Mouse (Mus musculus): Measurements from ENCODE around the gene Clstn1.
"Not testable (repeated sequence)": the region's sequence is repeated elsewhere in the genome, so short reads cannot be mapped to it uniquely, and the experiment has no call there.

The Clstn1 gene

DNA sequence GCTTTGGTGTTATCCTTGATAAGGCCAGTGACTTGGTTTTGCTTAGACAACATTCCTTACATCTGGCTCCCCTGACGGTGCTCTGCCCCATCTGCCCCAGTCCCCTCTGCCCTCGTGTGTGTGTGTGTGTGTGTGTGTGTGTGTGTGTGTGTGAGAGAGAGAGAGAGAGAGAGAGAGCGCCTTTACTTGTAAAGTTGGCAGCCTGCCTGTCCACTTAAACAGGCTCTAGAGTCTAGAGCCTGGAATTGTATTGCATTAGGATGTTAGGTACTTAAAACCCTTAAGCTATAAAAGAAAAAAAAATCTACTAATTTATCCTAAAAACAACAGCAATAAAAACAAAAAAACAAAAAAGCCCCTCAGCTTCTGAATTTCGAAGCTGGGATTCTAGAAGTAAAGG is 15.2 kb downstream of the Clstn1 start:
- no peak for DNase-seq

DNA sequence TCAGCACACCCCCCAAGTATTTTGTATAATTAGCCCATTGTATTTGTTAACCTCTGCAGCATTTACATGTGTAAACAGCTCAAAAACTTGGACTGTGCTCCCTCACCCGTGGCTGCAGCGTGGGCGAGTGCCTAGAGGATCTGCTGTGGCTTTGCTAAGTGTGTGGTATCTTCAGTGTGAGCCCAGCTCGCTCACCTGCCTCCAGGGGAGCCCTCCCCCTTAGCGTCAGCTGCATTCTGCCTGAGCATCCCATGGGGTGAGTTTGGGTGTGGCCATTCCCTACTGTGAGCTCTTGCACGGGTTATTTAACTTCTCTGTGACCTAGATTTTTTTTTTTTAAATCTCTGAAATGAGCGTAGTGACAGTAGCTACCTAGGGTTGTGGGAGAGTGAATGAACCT is 16.0 kb downstream of the Clstn1 start:
- no peak for DNase-seq

DNA sequence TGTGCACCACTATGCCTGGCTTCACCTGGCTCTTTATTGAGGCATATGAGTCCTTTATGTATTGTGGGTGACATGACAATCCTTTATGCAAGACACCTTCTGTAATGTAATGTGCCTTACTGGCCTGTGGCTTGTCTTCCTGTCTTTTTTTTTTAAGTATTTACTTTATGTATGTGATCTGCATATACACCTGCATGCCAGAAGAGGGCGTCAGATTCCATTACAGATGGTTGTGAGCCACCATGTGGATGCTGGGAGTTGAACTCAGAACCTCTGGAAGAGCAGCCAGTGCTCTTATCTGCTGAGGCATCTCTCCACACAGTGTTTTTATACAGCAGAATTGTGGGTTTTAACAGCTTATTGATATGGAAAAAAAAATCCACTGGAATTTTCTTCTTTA is 17.6 kb downstream of the Clstn1 start:
- no peak for DNase-seq

DNA sequence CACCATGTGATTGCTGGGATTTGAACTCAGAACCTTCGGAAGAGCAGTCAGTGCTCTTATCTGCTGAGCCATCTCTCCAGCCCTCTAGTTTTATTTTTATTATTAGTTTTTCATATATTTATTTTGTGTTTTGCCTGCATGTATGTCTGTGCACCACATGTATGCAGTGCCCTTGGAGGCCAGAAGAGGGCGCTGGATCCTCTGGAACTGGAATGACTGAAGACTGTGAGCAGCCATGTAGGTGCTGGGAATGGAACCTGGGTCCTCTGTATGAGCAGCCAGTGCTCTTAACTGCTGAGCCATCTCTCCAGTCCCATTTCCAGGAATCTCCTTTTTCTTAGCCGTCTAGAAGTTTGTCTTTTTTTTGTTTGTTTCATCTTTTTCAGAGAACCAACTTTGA is 18.2 kb downstream of the Clstn1 start:
- no peak for DNase-seq

DNA sequence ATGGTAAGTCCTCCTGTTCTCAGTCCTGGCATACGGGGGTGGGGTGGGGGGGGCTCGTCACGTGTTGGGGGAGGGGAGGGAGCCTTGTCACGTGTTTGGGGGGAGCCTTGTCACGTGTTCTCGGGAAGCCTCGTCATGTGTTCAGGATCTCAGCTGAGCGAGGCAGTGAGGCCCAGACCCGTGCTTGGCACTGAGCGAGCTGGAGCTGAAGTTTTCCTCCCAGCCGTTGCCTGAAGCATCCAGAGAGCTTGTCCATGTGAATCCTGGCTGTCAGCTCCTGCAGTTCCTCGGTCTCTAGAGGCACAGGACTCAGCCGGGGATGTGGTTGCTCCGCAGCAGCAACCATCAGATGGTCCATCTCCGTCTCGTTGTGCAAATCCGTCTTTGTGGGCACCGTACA is 19.8 kb downstream of the Clstn1 start:
- DNase-seq = no peak

DNA sequence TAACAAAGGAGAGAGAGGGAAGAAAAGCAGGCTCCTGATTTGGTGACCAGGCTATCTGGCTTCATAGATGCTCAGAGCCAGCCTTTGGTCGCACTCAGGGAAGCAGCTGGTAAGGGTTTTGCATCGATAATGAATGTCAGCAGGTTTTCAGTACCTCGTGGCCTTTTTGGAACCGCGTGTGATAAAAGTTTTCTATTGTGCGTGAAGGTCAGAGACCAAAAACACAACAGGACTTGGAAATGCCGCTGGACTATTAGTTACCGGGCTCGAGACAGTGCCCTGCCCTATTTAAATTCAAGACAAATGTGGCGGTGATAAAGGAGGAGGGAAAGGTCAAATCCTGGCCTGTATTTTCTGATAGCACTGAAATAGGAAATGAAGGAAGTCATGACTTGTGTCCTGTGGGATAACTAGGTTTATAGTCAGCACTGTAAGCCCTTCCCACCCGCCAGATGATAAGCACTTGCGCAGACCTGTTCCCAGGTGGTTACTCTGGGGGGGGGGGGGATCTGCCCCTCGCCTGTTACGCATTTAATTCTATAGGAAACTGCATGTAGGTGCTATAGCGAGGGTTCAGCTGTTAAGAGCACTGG is 20.6 kb downstream of the Clstn1 start:
- DNase-seq = no peak

DNA sequence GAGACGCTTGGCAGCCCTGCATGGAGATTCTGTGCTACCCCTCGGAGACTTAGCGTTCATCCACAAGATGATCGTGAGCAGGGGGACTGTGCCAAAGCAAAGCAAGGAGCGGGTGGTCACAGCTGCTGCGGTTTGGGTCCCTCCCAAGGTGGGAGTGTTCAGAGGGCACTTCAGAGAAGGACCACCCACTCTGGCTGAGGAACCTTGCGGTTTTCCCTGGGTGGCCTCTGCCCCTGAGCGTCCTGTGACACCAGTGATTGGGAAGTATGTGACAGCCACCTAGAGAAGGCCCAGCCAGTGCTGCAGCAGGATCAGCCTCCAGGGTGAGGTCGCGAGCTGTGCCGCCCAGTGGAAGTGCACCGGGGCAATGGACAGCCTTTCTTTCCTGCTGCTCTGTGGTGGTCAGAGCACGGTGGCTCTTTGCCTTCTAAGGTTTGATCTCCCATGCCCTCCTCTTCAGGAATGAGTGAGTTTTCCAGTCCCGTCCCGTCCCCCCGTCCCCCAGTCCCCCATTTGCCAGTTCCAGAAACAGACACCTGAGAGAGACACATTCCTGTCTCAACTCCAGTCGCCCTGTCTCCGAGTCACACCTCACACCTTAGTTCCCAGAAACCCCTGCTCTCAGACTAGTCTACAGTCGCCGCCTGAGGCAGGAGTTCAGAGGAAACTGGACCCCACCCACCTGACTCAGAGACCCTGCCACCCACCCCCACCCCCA is 21.5 kb downstream of the Clstn1 start:
- DNase-seq = no peak

DNA sequence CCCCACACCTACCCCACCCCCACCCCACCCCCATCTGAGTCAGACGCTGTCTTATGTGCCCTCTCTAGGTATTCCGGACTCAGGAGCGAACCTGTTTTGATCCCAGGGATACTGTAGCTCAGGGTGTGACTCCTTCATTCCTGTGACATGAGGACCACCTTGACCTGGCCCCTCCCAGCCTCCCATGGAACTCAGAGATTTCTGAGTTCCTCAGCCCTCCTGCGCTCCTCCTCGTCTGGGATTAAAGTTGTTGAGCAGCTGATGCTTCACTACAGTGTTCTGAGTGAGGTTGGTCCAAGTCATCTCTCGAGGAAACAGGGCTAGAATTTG is 22.0 kb downstream of the Clstn1 start:
- DNase-seq = no peak

DNA sequence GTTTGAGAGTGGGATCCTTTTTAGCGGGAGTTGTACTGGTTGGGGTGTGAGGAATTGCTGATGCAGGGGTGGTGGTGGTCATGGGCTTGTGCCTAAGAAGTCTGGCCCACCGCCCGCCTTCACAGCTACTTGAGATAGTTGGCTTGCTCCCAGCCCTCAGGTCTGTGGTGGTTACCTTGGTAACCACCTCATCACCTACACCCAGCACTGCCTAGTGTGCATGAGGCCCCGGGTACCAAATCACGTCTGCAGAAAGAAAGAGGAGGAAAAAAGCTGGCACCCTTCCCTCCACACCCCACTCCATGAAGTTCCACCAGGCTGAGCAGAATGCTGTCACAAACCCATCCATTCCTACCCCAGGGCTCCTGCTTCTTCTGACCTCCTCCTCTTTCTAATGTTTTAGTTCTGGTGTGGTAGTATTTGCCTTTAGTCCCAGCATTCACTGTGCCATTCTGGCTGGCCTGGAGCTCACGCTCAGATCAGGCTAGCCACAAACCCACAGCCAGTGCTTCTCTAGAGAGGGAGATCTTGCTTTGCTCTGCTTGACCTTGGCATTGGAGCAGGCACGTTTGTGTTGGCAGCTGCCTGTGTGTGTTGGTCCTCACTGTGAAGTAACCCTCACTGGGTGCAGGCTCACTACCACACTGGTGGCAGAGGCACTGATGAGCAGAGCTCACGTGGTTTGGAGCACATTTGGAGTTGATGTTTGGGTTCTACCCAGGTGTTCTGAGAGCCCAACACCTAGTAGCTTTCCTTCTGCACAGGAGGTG is 23.2 kb downstream of the Clstn1 start:
- DNase-seq = no peak

DNA sequence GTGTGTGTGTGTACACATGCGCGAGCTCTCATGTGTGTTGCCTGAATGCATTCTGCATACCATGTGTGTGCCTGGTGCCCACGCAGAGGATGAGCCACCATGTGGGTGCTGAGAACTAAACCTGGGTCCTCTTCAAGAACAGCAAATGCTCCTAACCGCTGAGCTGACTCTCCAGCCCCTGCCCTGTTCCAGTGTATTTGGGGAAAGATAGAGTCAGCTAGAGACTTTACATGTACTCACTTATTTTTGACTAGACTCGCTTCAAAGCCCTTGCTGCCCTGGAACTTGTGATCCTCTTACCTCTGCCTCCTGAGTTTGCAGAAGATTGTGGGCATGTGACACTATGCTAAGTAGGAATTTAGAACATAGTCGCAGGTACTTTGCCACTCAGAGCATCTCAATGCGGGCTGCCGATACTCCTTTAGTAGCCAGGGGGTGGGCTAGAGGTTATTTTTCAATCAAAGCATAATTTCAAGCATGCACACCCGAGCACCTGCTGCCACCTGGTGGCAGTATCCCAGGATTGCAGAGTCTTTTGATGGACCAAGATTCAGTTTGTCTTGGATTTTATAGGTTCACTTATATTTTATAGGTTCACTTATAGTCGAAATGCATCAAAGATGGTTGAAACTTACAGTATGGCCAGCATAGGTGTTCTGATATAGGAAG is 25.2 kb downstream of the Clstn1 start:
- DNase-seq = no peak

DNA sequence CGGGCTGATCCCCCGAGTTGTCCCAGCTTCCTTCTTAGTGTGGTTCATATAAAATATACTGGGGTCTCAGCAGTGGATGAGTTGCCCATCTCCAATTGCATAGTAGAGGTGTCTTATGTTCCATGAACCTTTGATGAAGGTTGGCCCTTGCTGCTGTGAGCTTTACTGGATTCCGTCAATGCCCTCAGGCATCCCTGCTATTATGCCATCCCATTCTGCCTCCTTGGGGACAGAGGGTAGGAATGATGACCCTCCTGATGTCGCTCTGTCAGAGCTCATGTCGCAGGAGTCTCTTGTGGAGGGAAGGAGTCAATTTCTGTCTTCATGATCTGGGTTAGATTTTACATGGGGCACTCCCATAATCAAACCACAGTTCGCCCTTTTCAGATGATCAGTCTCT is 27.2 kb downstream of the Clstn1 start:
- not testable (repeated sequence) for DNase-seq

DNA sequence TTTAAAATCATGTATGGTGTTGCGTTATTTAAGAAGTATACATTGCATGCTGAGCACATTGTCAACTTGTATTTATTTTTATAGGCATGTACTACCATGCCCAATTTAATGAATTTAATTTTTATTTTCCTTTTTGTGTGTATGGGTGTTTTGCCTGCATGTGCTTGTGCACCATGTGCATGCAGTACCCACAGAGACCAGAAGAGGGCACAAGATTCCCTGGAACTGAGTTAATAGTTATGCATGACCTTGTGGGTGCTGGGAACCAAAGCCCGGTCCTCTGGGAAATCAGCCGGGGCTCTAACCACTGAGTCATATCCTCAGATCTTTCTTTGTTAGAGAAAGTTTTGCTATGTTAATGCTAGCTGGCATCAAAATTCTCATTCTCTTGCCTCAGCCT is 28.6 kb downstream of the Clstn1 start:
- DNase-seq = no peak

DNA sequence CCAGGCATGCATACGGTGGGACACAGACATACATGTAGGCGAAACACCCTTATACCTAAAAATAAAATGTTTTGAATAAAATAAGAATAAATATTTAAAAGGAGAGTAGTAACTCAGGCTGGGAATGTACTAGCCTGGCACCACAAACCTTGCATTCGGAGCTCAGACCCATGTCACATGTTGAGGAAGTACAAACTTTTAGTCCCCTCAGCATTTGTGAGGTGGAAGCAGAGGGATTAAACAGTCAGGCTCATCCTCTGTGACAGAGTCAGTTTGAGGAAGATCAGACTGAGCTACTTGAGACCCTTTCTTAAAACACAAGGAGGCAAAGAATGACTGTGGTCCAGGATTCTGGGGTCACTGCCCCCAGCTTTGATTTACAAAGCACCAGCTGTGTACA is 30.7 kb downstream of the Clstn1 start:
- DNase-seq = not testable (repeated sequence)

DNA sequence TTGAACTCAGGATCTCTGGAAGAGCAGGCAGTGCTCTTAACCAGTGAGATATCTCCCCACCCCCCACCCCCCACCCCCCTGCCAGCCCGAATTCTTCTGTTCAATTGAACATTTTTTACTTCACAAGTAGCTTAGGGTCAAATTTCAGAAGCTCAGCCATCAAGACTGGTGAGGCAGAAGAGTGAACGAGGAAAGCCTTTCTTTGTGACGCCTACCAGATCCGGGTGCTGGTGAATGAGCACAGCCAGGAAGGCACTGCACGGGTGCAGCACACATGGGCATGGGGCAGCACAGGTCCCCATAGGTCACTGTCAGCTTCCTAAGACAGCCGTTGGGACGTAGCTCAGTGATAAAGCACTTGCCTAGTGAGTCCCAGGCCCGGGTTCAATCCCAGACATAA is 33.7 kb downstream of the Clstn1 start:
- no peak for DNase-seq

DNA sequence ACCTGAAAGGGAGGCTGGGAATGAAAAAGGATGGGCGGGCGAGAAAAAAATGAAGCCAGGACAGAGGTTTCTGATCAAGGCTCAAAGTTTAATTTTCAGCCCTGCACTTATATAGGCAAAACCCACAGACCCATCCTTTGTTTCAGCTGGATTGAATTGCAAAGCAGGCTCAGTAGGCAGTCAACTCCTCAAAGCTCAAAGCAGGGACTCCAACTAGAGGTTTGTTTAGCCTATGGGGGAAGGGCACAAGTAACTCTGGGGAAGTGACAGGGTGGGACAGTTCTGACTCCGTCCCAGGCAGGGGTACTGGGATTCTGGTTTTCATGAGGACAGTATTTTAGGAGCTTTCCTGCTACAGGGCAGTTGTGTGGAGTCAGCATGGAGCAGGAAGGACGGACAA is 35.0 kb downstream of the Clstn1 start:
- DNase-seq = no peak

DNA sequence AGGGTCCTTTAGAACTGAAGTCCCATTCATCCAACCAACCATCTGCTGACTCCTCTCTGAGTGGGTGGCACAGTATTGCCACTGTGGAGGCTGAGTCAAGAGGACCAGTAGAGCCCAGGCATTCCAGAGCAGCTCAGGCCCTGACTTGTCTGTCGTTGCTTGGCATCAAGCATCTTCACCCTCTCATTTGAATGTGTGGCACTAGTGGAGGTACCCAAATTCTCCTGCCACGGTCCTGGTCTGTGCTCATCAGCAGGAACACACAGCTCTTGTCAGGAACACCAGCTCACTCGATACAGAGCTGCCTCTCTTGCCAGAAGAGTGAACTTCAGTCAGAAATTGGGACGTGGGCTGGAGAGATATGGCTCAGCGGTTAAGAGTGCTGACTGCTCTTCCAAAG is 37.4 kb downstream of the Clstn1 start:
- no peak for DNase-seq

DNA sequence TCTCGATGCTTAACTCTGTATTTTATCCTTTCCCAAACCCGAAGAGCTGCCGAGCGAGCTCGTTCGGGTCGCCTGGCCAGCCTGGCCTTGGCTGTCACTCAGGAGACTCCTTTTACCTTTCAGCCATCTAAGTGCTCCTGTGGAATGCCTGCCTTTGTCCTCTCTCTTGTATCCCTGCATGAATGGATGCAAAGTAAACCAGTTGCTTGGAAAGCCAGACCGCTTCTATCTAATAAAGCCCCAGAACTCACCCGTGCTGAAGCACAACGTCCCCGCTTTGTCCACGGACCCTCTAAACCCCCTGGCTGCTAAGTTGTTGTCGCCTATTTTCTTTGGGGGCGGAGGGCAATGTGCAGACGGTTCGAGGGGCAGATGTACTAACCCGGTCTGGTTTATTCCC is 40.5 kb downstream of the Clstn1 start:
- no peak for DNase-seq

DNA sequence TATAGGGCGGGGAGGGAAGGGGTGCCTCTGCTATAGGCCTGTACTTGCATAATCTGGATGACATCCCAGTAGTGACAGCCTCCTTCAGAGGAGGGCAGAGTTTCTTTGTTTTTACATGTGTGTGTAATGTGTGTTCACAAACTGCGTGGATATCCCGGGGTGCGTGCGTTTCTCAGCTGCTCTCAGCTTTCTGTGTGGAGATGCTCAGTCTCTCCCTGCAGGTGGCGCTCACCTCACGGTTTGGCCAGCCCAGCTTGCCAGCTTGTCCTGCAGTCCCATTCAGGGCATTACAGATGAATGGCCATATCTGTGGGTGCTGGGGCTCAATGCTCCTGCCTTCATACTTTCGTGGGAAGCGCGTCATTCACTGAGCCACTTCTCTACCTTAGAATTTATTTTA is 42.1 kb downstream of the Clstn1 start:
- no peak for DNase-seq

DNA sequence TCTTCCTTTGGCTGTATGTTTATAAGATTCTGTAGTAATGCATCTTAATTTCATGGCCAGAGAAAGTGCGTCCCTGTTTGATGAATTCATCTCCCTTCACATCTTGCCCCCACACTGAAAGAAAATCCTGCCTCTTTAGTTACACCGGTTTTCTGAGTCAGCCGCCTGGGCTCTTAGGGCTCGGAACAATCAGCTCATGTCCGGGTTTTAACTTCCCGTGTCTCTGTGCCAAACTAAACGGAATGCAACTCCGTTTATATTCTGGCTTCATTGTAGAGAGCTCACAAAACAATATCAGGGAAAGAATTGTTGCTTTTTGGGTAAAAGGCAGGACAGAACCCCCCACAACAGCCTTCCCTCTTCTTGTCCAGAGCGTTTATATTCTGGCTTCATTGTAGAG is 42.5 kb downstream of the Clstn1 start:
- no peak for DNase-seq

DNA sequence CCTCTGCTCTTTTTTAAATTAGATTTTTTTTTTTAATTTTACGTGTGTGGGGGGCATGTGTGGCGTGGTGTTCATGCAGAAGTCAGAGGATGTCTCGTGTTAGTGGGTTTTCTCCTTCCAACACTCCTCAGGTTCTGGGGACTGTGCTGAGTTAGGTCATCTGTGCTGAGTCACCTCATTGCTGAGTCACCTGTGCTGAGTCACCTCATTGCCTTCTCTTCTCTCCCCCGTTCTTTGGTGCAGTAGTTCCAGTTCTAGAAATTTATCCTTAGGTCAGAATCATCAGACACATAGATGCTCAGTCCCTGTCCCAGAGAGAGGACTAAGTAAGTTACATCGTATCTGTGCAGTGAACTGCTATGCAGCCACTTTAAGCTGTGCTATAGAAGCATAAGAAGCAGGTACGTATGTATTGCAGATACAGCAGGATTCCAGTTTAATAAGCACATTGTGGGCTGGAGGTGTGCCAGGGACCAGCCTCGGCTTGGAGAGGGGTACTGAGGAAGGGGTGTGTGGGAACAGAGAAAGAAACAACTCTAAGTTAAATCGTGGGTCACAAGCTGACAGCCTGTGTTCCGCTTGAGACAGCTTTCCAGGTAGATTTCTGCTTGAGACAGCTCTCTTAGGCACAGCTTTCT is 46.5 kb downstream of the Clstn1 start:
- DNase-seq = no peak

DNA sequence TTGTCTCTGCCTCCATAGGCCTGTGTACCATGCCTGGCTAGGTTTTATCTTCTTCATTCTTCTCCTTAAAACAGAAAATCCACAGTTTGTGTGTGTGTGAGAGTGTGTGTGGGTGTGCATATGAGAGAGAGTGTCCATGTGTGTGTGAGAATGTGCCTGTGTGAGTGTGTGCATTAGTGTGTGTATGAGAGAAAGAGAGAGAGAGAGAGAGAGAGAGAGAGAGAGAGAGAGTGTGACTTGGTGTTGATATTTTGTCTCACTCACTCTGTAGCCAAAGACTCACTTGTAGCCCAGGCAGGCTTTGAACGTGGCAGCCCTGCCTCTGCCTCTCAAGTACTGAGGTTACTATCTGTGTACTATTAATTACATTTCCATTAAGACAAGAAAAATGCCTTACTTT is 47.9 kb downstream of the Clstn1 start:
- DNase-seq = no peak

DNA sequence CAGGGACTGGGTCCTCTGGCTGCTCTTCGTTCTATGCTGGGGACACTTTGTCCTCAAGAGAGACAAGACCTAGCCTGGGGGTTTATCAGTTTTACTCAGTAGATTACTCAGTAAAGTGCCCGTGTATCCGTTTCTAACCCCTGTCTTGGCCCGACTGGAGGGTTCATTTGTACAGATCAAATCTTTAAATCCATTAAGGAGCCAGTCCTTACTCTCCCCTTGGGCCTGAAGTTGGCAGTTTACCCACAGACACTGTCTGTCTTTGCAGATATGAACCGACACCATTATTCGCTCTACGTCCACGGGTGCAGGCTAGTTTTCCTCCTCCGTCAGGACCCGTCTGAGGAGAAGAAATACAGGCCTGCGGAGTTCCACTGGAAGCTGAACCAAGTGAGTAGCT is 48.7 kb downstream of the Clstn1 start:
- no peak for DNase-seq

DNA sequence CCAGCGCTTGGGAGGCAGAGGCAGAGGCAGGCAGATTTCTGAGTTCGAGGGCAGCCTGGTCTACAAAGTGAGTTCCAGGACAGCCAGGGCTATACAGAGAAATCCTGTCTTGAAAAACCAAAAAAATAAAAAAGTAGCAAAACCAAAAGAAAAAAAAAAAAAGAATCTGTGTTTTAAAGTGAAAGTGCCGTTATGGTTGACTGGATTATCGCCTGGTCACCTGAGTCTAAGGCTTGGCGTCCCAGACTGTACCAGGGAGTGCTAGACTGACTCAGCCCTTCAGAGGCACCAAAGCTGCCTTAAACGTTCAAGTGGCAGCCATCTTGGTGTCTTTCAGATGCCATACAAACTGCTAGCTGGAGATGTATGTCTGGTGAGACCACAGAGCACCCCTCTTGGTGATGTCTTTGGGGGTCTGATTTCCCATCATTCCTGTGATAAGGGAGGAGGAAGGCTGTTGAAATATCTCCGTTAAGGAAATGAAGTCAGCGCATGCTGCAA is 49.7 kb downstream of the Clstn1 start:
- DNase-seq = no peak

Measured in kidney, adult 11 months (tissue).